Mouse (Mus musculus) brain, embryonic 14.5 days (tissue): ENCODE data around the gene Ptpn14.

Experiments
- CTCF ChIP-seq: fragments of 200-500 bp; IDR thresholded peaks from 2 replicates; pipeline ENCODE4 v1.5.1; 2012; ENCODE audit warnings: inconsistent platforms, mild to moderate bottlenecking, moderate library complexity, borderline replicate concordance; ENCODE audit not compliant: insufficient read depth, insufficient read length; ENCODE audit errors: extremely low read depth
- POLR2A ChIP-seq: fragments of 200-500 bp; IDR thresholded peaks from 2 replicates; pipeline ENCODE4 v1.6.1; 2012; ENCODE audit warnings: mild to moderate bottlenecking, inconsistent platforms, borderline replicate concordance; ENCODE audit not compliant: poor library complexity, insufficient read depth, insufficient read length, severe bottlenecking; ENCODE audit errors: extremely low read depth

- TF ChIP-seq CTCF (no peak), POLR2A (no peak)
These were observed 127.7 kb downstream of the Ptpn14 start for GRCm38 (mm10) chr1:189855739-189856138.
